Mouse (Mus musculus) CH12.LX (cell line): ENCODE data around the gene Ntrk3.

Experiments used
- CHD1 ChIP-seq: IDR thresholded peaks from 2 replicates; pipeline ENCODE4 v1.6.1; 2012; ENCODE audit warnings: low read depth, low read length, improper control_type of control experiment, inconsistent platforms
- CTCF ChIP-seq, 2 experiments: IDR thresholded peaks in 1 of 2; conservative IDR thresholded peaks in 1 of 2; 2 replicates each; pipeline ENCODE4 v1.5.1; 2011 to 2012; ENCODE audit warnings: low read depth in 2 of 2, low read length in 2 of 2, improper control_type of control experiment in 1 of 2, inconsistent platforms in 1 of 2, mild to moderate bottlenecking in 1 of 2, moderate library complexity in 1 of 2
- E2F4 ChIP-seq: IDR thresholded peaks from 2 replicates; pipeline ENCODE4 v1.6.1; 2011; ENCODE audit warnings: low read depth, low read length, improper control_type of control experiment; ENCODE audit not compliant: insufficient replicate concordance
- ELF1 ChIP-seq: IDR thresholded peaks from 2 replicates; pipeline ENCODE4 v1.6.1; 2014; ENCODE audit warnings: low read depth, mild to moderate bottlenecking, inconsistent platforms, low read length, improper control_type of control experiment
- EP300 ChIP-seq: IDR thresholded peaks from 2 replicates; pipeline ENCODE4 v1.6.1; 2011; ENCODE audit warnings: low read length, improper control_type of control experiment
- ETS1 ChIP-seq: conservative IDR thresholded peaks from 2 replicates; pipeline ENCODE4 v1.6.1; 2012; ENCODE audit warnings: low read depth, mild to moderate bottlenecking, inconsistent platforms, low read length, improper control_type of control experiment, moderate library complexity
- MAX ChIP-seq: IDR thresholded peaks from 2 replicates; pipeline ENCODE4 v1.6.1; 2011; ENCODE audit warnings: low read length, improper control_type of control experiment
- MYC ChIP-seq: IDR thresholded peaks from 2 replicates; pipeline ENCODE4 v1.6.1; 2011; ENCODE audit warnings: low read depth, mild to moderate bottlenecking, improper control_type of control experiment, low read length
- POLR2A ChIP-seq: IDR thresholded peaks from 2 replicates; pipeline ENCODE4 v1.6.1; 2011; ENCODE audit warnings: low read depth, mild to moderate bottlenecking, improper control_type of control experiment, low read length
- SMC3 ChIP-seq: IDR thresholded peaks from 2 replicates; pipeline ENCODE4 v1.6.1; 2011; ENCODE audit warnings: low read depth, low read length, improper control_type of control experiment
- ZC3H11A ChIP-seq: IDR thresholded peaks from 2 replicates; pipeline ENCODE4 v1.6.1; 2012; ENCODE audit warnings: low read depth, mild to moderate bottlenecking, inconsistent platforms, low read length, improper control_type of control experiment

DNA sequence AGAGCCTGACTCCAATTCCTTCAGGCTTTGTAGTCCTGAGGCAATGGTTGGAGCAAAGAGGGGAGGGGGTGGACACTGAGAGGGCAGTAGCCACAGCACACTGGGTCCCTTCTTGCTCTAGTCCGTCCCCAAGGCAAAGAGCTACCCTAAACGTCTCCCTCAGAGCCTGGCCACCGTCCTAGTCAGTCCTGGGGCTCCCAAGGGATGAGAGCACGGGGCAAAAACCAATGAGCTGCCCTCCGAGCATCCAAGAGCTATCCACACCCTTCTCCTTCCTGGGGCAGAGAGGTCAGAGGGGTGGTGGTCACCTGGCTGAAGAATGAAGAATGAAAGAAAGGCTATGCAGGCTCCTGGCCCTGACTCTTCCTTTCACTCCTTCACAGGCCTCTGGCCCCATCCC lies 161.6 kb downstream of the Ntrk3 start:
- TF ChIP-seq EP300 (no peak), POLR2A (no peak), ELF1 (no peak), E2F4 (no peak), CTCF (conservative IDR thresholded peaks at IDR 0.05 in 1 of 2, IDR thresholded peaks at IDR 0.05 in 1 of 2; ENCODE audit: low read depth in 2 of 2, low read length in 2 of 2) (no peak), CHD1 (no peak), SMC3 (no peak), MYC (no peak), ZC3H11A (no peak), MAX (no peak), ETS1 (no peak)
